Mouse (Mus musculus): Measurements from ENCODE around the gene Kdsr. TPM values are rescaled to one million over a fixed set of nuclear protein-coding genes. Genes with fewer than 3 reads are reported as not detected.
"Not testable (repeated sequence)": the region's sequence is repeated elsewhere in the genome, so short reads cannot be mapped to it uniquely, and the experiment has no call there.

Gene Kdsr
- polyA plus RNA-seq, 1 experiment from 2014 or later: 16.1 TPM

DNA sequence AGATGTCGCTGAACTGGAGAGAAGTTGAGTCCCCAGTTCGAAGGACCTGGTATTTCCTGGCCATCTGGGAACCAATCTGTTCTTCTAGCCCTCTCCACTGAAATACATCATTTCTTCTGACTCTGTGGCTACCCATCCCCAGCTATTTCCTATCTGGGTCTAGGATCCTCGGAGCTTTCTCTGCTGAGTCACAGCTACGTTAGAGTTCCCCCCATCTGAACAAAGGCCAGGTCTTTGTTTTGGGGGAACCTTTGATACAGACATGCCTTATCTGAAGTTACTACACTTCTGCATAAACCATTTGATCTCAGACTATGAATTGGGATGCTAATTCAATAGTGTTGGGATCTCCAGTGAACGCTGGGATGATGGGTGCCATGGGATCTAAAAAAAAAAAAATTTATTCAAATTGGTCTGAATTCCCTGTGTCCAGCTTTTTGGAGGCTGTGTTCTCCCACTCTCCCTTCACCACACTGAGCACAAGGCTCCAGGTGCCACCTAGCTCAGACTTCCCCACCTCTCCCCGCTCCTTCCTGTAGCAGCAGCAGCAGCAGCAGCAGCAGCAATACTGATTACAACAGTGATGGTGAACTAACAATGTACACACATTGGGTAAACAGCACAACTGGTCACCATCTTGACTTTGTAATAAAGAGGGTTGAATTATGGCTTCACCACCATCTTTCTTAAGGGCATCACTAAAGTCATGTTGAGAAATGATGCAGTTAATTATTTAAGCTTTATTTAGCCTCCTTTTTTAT is 10.8 kb downstream of the Kdsr start:
- H3K4me1 ChIP-seq (replicated peaks; ENCODE audit: control insufficient read depth, insufficient read depth, low read length): no peaks in the 10 kb centered on the region
- DNase-seq (ENCODE audit: low spot score) (no peak), ATAC-seq (ENCODE audit: low FRiP score) (no peak)
- no peak overlapping the region for H3K9ac ChIP-seq
- peaks cover 49% of the 10 kb centered on the region for H3K36me3 ChIP-seq (replicated peaks; ENCODE audit: control insufficient read depth, insufficient read depth)
- 86% methylated on average over 6 of the region's 6 CpGs for WGBS
- H3K4me2 ChIP-seq (replicated peaks): no peak overlapping the region
- H3K27ac ChIP-seq: no peak overlapping the region
- H3K27me3 ChIP-seq (ENCODE audit: control insufficient read depth, insufficient read depth, low read length): no peaks in the 10 kb centered on the region
- no peaks in the 10 kb centered on the region for H3K9me3 ChIP-seq (ENCODE audit: control insufficient read depth, low read length)
- no peak overlapping the region for H3K4me3 ChIP-seq (replicated peaks; ENCODE audit: low read length)

DNA sequence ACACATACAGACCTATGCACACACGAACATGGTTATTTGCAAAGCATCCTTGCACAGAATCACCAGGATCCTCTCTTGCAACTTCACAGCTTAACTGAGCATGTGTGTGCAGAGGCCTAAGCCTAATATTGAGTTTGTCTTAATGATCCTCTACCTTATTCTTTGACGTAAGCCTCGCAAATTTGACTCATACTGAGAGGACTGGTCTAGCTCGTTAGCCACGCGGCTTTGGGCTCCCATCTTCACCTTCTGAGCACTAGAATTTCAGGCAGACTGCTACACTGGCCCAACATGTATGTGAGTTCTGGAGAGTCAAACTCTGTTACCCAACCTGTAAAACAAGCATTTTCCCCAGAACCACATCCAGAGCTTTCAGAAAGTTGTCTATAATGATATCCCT is 16.5 kb downstream of the Kdsr start:
- Histone ChIP-seq H3K4me1 (replicated peaks; ENCODE audit: control insufficient read depth, insufficient read depth, low read length) (no peaks in the 10 kb centered on the region), H3K27me3 (ENCODE audit: control insufficient read depth, insufficient read depth, low read length) (no peaks in the 10 kb centered on the region), H3K9me3 (ENCODE audit: control insufficient read depth, low read length) (no peaks in the 10 kb centered on the region), H3K4me2 (replicated peaks) (no peak overlapping the region), H3K4me3 (replicated peaks; ENCODE audit: low read length) (no peak overlapping the region), H3K9ac (no peak overlapping the region), H3K27ac (no peak overlapping the region), H3K36me3 (replicated peaks; ENCODE audit: control insufficient read depth, insufficient read depth) (peaks cover 47% of the 10 kb centered on the region)
- DNase-seq (ENCODE audit: low spot score) (no peak), ATAC-seq (ENCODE audit: low FRiP score) (no peak)
- 96% methylated on average over 6 of the region's 6 CpGs for WGBS

DNA sequence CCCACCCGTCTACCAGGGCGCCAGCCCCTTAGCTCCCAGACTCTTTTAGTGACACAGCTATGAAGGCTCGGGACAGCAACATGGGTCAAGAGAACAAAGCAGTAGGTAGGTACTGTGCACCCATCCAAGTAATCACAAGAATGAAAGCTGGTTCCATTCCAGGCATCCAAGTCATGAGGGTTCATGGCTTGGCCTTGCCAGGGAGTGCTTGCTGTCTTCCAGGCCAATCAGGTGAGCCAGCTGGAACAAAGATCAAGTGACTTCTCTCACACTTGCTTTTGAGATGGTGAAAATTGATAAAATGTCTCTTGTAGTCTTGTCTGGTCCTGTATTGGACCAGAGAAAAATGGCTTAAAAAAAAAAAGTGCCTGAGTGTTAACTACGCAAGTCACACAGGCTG is 18.8 kb downstream of the Kdsr start:
- Histone ChIP-seq H3K4me1 (replicated peaks; ENCODE audit: control insufficient read depth, insufficient read depth, low read length) (no peaks in the 10 kb centered on the region), H3K9me3 (ENCODE audit: control insufficient read depth, low read length) (no peaks in the 10 kb centered on the region), H3K36me3 (replicated peaks; ENCODE audit: control insufficient read depth, insufficient read depth) (peaks cover 37% of the 10 kb centered on the region), H3K4me3 (replicated peaks; ENCODE audit: low read length) (no peak overlapping the region), H3K27me3 (ENCODE audit: control insufficient read depth, insufficient read depth, low read length) (no peaks in the 10 kb centered on the region), H3K9ac (no peak overlapping the region), H3K4me2 (replicated peaks) (no peak overlapping the region), H3K27ac (no peak overlapping the region)
- DNase-seq (ENCODE audit: low spot score) (no peak), ATAC-seq (ENCODE audit: low FRiP score) (no peak)
- 95% methylated on average over 4 of the region's 4 CpGs for WGBS

DNA sequence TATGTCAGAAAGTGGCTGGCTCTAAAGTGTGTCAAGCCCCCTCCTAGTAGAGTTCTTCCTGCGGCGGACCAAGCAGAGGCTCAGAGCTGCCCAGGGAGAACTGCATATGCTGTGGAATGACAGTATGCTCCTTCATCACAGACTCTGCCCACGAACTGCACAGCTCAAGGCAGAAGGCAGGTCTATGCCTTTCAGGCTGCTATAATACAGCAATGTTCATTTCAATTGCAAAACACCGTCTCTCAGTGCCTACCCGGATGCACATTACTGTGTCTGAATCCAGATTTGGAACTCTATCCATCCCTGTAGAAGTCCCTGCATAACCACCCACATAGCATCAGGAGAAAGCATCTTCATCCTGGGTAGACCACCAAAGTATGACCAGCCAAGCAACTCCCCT is 19.7 kb downstream of the Kdsr start:
- no peaks in the 10 kb centered on the region for H3K9me3 ChIP-seq (ENCODE audit: control insufficient read depth, low read length)
- no peak for DNase-seq (ENCODE audit: low spot score)
- 94% methylated on average over 5 of the region's 5 CpGs for WGBS
- H3K9ac ChIP-seq: no peak overlapping the region
- no peak overlapping the region for H3K4me3 ChIP-seq (replicated peaks; ENCODE audit: low read length)
- no peak for ATAC-seq (ENCODE audit: low FRiP score)
- H3K4me1 ChIP-seq (replicated peaks; ENCODE audit: control insufficient read depth, insufficient read depth, low read length): no peaks in the 10 kb centered on the region
- peaks cover 33% of the 10 kb centered on the region for H3K36me3 ChIP-seq (replicated peaks; ENCODE audit: control insufficient read depth, insufficient read depth)
- no peak overlapping the region for H3K27ac ChIP-seq
- H3K27me3 ChIP-seq (ENCODE audit: control insufficient read depth, insufficient read depth, low read length): no peaks in the 10 kb centered on the region
- H3K4me2 ChIP-seq (replicated peaks): no peak overlapping the region

DNA sequence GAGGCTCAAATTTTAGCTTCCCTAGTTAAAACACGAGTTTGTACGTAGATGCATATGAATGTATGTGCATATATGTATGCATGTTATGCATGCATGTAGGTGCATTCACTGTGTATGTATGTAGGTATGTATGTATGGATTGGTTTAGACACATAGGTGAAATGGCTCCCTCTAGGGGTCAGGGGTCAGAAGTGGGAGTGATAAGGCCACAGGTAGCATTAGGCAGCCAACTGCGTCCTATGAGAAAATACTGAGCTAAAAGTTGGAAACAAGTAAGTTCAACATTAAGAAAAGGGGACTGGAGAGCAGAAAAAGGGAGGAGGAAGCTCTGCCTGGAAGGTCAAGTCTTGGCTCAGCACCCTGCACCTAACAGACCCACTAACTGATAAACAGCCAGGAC is 21.4 kb downstream of the Kdsr start:
- no peak overlapping the region for H3K27ac ChIP-seq
- H3K27me3 ChIP-seq (ENCODE audit: control insufficient read depth, insufficient read depth, low read length): no peaks in the 10 kb centered on the region
- H3K9ac ChIP-seq: no peak overlapping the region
- no peak overlapping the region for H3K4me2 ChIP-seq (replicated peaks)
- H3K4me1 ChIP-seq (replicated peaks; ENCODE audit: control insufficient read depth, insufficient read depth, low read length): no peaks in the 10 kb centered on the region
- no peak overlapping the region for H3K4me3 ChIP-seq (replicated peaks; ENCODE audit: low read length)
- ATAC-seq (ENCODE audit: low FRiP score) (no peak), DNase-seq (ENCODE audit: low spot score) (no peak)
- H3K9me3 ChIP-seq (ENCODE audit: control insufficient read depth, low read length): no peaks in the 10 kb centered on the region
- WGBS: 94% methylated on average over 3 of the region's 3 CpGs
- peaks cover 41% of the 10 kb centered on the region for H3K36me3 ChIP-seq (replicated peaks; ENCODE audit: control insufficient read depth, insufficient read depth)

DNA sequence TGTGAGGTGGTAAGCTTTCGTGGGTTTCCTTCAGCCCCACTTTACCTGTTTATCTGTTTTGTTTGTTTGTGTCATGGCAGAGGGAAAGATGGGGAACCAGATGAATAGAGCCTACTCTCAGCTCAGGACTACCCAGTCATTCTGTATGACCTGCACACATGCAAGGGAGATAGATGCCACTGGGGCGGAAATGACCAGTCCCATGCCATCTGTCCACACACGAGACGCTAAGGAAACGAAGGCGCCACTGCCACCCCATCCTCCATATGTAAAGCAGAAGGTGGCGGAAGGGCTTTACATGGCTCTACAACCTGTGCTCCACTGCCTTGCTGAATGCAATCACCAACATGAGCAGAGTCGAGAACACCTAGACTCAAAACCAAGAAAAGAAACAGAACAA is 23.3 kb downstream of the Kdsr start:
- Histone ChIP-seq H3K27ac (no peak overlapping the region), H3K27me3 (ENCODE audit: control insufficient read depth, insufficient read depth, low read length) (no peaks in the 10 kb centered on the region), H3K9ac (no peak overlapping the region), H3K36me3 (replicated peaks; ENCODE audit: control insufficient read depth, insufficient read depth) (peaks cover 37% of the 10 kb centered on the region), H3K4me2 (replicated peaks) (no peak overlapping the region), H3K9me3 (ENCODE audit: control insufficient read depth, low read length) (no peaks in the 10 kb centered on the region), H3K4me1 (replicated peaks; ENCODE audit: control insufficient read depth, insufficient read depth, low read length) (no peaks in the 10 kb centered on the region), H3K4me3 (replicated peaks; ENCODE audit: low read length) (no peak overlapping the region)
- ATAC-seq (ENCODE audit: low FRiP score): no peak
- WGBS: 89% methylated on average over 8 of the region's 8 CpGs
- no peak for DNase-seq (ENCODE audit: low spot score)

DNA sequence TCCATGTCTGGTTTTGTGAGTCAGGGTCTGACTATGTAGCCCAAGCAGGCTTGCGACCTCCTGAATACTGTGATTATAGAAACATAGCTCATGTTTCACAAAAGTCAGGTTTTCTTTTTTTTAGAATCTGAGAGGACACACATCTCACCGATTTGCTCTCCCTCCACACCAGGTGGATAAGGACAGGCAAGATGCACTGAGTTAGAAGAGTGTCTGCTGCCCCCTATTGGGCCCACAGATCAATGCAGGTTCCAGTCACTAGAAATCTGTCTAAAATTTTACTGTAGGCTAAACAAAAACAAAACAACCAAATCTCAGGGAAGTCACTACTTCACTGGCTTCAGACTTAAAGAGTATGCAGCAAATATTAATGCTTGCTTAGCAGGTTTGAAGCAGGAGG is 23.9 kb downstream of the Kdsr start:
- 55% methylated on average over 2 of the region's 2 CpGs for WGBS
- Histone ChIP-seq H3K4me1 (replicated peaks; ENCODE audit: control insufficient read depth, insufficient read depth, low read length) (no peaks in the 10 kb centered on the region), H3K9ac (no peak overlapping the region), H3K27ac (no peak overlapping the region), H3K4me2 (replicated peaks) (no peak overlapping the region), H3K9me3 (ENCODE audit: control insufficient read depth, low read length) (no peaks in the 10 kb centered on the region), H3K4me3 (replicated peaks; ENCODE audit: low read length) (no peak overlapping the region), H3K36me3 (replicated peaks; ENCODE audit: control insufficient read depth, insufficient read depth) (peaks cover 31% of the 10 kb centered on the region), H3K27me3 (ENCODE audit: control insufficient read depth, insufficient read depth, low read length) (no peaks in the 10 kb centered on the region)
- DNase-seq (ENCODE audit: low spot score) (peak; percentile 62), ATAC-seq (ENCODE audit: low FRiP score) (no peak)

DNA sequence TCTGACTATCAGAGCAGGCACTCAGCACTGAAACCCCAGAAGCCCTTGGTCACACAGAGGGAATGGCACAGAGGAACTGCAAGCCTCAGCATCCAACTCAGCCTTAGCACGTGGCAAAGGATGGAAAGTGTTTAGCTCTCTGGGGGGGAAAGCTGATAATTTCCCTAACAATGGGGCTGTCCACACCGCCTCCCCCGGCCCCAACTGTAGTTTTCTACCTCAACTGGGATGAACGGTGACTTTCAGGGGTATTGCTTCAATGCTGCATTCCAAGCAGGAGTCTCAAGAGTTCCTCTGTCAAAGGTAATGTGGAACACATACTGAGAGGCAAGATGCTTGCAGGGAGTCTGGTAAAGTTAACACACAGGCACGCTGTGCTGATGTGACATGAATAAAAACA is 37.5 kb downstream of the Kdsr start:
- no peak overlapping the region for H3K4me2 ChIP-seq (replicated peaks)

DNA sequence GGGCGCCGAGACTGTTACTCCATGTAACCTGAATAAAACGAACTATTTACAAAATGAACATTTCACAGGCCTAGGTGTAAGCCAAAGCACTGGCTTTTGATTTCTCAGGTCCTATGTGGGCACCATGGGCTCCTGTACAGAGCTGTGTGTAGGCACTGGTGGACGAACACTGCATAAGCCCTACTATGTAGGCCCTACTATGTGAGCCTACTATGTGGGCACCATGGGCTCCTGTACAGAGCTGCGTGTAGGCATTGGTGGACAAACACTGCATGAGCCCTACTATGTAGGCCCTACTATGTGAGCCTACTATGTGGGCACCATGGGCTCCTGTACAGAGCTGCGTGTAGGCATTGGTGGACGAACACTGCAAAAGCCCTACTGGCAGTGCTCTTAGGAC is 41.8 kb downstream of the Kdsr start:
- WGBS: 78% methylated on average over 7 of the region's 7 CpGs
- H3K4me2 ChIP-seq (replicated peaks); ATAC-seq (ENCODE audit: low FRiP score); H3K4me3 ChIP-seq (replicated peaks; ENCODE audit: low read length); H3K27ac ChIP-seq; H3K36me3 ChIP-seq (replicated peaks; ENCODE audit: control insufficient read depth, insufficient read depth); H3K4me1 ChIP-seq (replicated peaks; ENCODE audit: control insufficient read depth, insufficient read depth, low read length); H3K27me3 ChIP-seq (ENCODE audit: control insufficient read depth, insufficient read depth, low read length); H3K9me3 ChIP-seq (ENCODE audit: control insufficient read depth, low read length); DNase-seq (ENCODE audit: low spot score); H3K9ac ChIP-seq: not testable (repeated sequence)

More for the DNA sequence above, 37.5 kb downstream of the Kdsr start:
- no peak overlapping the region for H3K4me3 ChIP-seq (replicated peaks; ENCODE audit: low read length)
- H3K9ac ChIP-seq: no peak overlapping the region
- ATAC-seq (ENCODE audit: low FRiP score) (no peak), DNase-seq (ENCODE audit: low spot score) (no peak)
- no peaks in the 10 kb centered on the region for H3K4me1 ChIP-seq (replicated peaks; ENCODE audit: control insufficient read depth, insufficient read depth, low read length)
- H3K27me3 ChIP-seq (ENCODE audit: control insufficient read depth, insufficient read depth, low read length): no peaks in the 10 kb centered on the region
- H3K36me3 ChIP-seq (replicated peaks; ENCODE audit: control insufficient read depth, insufficient read depth): peaks cover 12% of the 10 kb centered on the region; the same call in 1 of the 2 replicates
- H3K9me3 ChIP-seq (ENCODE audit: control insufficient read depth, low read length): no peaks in the 10 kb centered on the region
- H3K27ac ChIP-seq: no peak overlapping the region
- WGBS: 18% methylated on average over 5 of the region's 5 CpGs

Data from hindbrain, embryonic 14.5 days (tissue).